Mouse (Mus musculus): ENCODE data around the gene Rad51c.
"Not testable (repeated sequence)": the region's sequence is repeated elsewhere in the genome, so short reads cannot be mapped to it uniquely, and the experiment has no call there.

Gene Rad51c

GRCm38 (mm10) chr11:87404876-87405275 lies at the start of gene Rad51c, which contains the start of gene Tex14:
Rad51c (minus strand) TSS chr11:87404954.
Tex14 (plus strand) TSS chr11:87405065.
- no peak for DNase-seq (ENCODE audit: low read depth, low spot score)

- DNase-seq (ENCODE audit: low read depth, low spot score): no peak
Measured at GRCm38 (mm10) chr11:87454035-87454690, 49.4 kb upstream of the Rad51c start.

- no peak for DNase-seq (ENCODE audit: low read depth, low spot score)
Measured at GRCm38 (mm10) chr11:87453216-87454034, 48.7 kb upstream of the Rad51c start.

- not testable (repeated sequence) for DNase-seq (ENCODE audit: low read depth, low spot score)
Measured at GRCm38 (mm10) chr11:87452779-87453178, 48.0 kb upstream of the Rad51c start.

GRCm38 (mm10) chr11:87449847-87450246 lies 45.1 kb upstream of the Rad51c start:
- not testable (repeated sequence) for DNase-seq (ENCODE audit: low read depth, low spot score)

- no peak for DNase-seq (ENCODE audit: low read depth, low spot score)
Measured at GRCm38 (mm10) chr11:87449200-87449547, 44.4 kb upstream of the Rad51c start.

GRCm38 (mm10) chr11:87448476-87449199 lies 43.9 kb upstream of the Rad51c start:
- peak; percentile 78 for DNase-seq (ENCODE audit: low read depth, low spot score)

GRCm38 (mm10) chr11:87448081-87448475 lies 43.3 kb upstream of the Rad51c start:
- DNase-seq (ENCODE audit: low read depth, low spot score): not testable (repeated sequence)

GRCm38 (mm10) chr11:87447429-87447828 lies 42.7 kb upstream of the Rad51c start:
- no peak for DNase-seq (ENCODE audit: low read depth, low spot score)

GRCm38 (mm10) chr11:87446159-87446558 lies 41.4 kb upstream of the Rad51c start:
- DNase-seq (ENCODE audit: low read depth, low spot score): no peak

GRCm38 (mm10) chr11:87445593-87445992 lies 40.8 kb upstream of the Rad51c start:
- DNase-seq (ENCODE audit: low read depth, low spot score): not testable (repeated sequence)

- DNase-seq (ENCODE audit: low read depth, low spot score): no peak
Measured at GRCm38 (mm10) chr11:87444735-87445428, 40.1 kb upstream of the Rad51c start.

GRCm38 (mm10) chr11:87444056-87444455 lies 39.3 kb upstream of the Rad51c start:
- not testable (repeated sequence) for DNase-seq (ENCODE audit: low read depth, low spot score)

GRCm38 (mm10) chr11:87443373-87443883 lies 38.7 kb upstream of the Rad51c start:
- peak; percentile 70 for DNase-seq (ENCODE audit: low read depth, low spot score)

- DNase-seq (ENCODE audit: low read depth, low spot score): not testable (repeated sequence)
Measured at GRCm38 (mm10) chr11:87442643-87443372, 38.1 kb upstream of the Rad51c start.

- no peak for DNase-seq (ENCODE audit: low read depth, low spot score)
Measured at GRCm38 (mm10) chr11:87439796-87440420, 35.2 kb upstream of the Rad51c start.

GRCm38 (mm10) chr11:87436326-87437232 lies 31.8 kb upstream of the Rad51c start:
- no peak for DNase-seq (ENCODE audit: low read depth, low spot score)

GRCm38 (mm10) chr11:87435107-87435506 lies 30.4 kb upstream of the Rad51c start:
- DNase-seq (ENCODE audit: low read depth, low spot score): not testable (repeated sequence)

Measured in WW6 (cell line).